Mouse (Mus musculus): ENCODE data around the gene Cse1l. TPM values are rescaled to one million over a fixed set of nuclear protein-coding genes. Genes with fewer than 3 reads are reported as not detected.
A peak's percentile ranks its signal among the peaks of the same experiment; 100 is the strongest.

The Cse1l gene
- total RNA-seq, 2 experiments from 2014 or later, result 51.0 to 56.1 TPM

GRCm38 (mm10) chr2:166899746-166900145, 6.1 kb upstream of the Cse1l start:
- DNase-seq (ENCODE audit: low spot score in 2 of 2), result no peak

GRCm38 (mm10) chr2:166900792-166901505, 4.9 kb upstream of the Cse1l start:
- no peak for DNase-seq (ENCODE audit: low spot score in 2 of 2)

- DNase-seq (ENCODE audit: low spot score in 2 of 2), result no peak
Observed at GRCm38 (mm10) chr2:166903719-166904282, 2.0 kb upstream of the Cse1l start.

- DNase-seq (ENCODE audit: low spot score in 2 of 2), result no peak
Observed at GRCm38 (mm10) chr2:166906523-166907182, 813 bp downstream of the Cse1l start.

GRCm38 (mm10) chr2:166909729-166910128, 3.9 kb downstream of the Cse1l start:
- DNase-seq (ENCODE audit: low spot score in 2 of 2), result no peak

- DNase-seq (ENCODE audit: low spot score in 2 of 2), result no peak
Observed at GRCm38 (mm10) chr2:166910536-166910935, 4.7 kb downstream of the Cse1l start.

- no peak for DNase-seq (ENCODE audit: low spot score in 2 of 2)
Observed at GRCm38 (mm10) chr2:166923971-166924370, 18.1 kb downstream of the Cse1l start.

GRCm38 (mm10) chr2:166933943-166934342, 28.1 kb downstream of the Cse1l start:
- no peak for DNase-seq (ENCODE audit: low spot score in 2 of 2)

GRCm38 (mm10) chr2:166934416-166934815, 28.6 kb downstream of the Cse1l start:
- DNase-seq (ENCODE audit: low spot score in 2 of 2), result no peak

- DNase-seq (ENCODE audit: low spot score in 2 of 2), result no peak
Observed at GRCm38 (mm10) chr2:166935582-166935981, 29.7 kb downstream of the Cse1l start.

- DNase-seq (ENCODE audit: low spot score in 2 of 2), result no peak
Observed at GRCm38 (mm10) chr2:166936166-166936565, 30.3 kb downstream of the Cse1l start.

- DNase-seq (ENCODE audit: low spot score in 2 of 2), result no peak
Observed at GRCm38 (mm10) chr2:166943146-166943545, 37.3 kb downstream of the Cse1l start.

GRCm38 (mm10) chr2:166944346-166944745, 38.5 kb downstream of the Cse1l start:
- DNase-seq (ENCODE audit: low spot score in 2 of 2), result no peak

GRCm38 (mm10) chr2:166945456-166945855, 39.6 kb downstream of the Cse1l start:
- DNase-seq (ENCODE audit: low spot score in 2 of 2), result no peak

- DNase-seq (ENCODE audit: low spot score in 2 of 2), result no peak
Observed at GRCm38 (mm10) chr2:166948246-166948645, 42.4 kb downstream of the Cse1l start.

GRCm38 (mm10) chr2:166948936-166949335, 43.1 kb downstream of the Cse1l start:
- no peak for DNase-seq (ENCODE audit: low spot score in 2 of 2)

GRCm38 (mm10) chr2:166950853-166951648, 45.2 kb downstream of the Cse1l start:
- peak; percentile 24 to 42 for DNase-seq (ENCODE audit: low spot score in 2 of 2)

- DNase-seq (ENCODE audit: low spot score in 2 of 2), result no peak
Observed at GRCm38 (mm10) chr2:166952151-166952550, 46.3 kb downstream of the Cse1l start.

- peak; percentile 31 to 80 for DNase-seq (ENCODE audit: low spot score in 2 of 2)
Observed at GRCm38 (mm10) chr2:166956805-166957204, 51.0 kb downstream of the Cse1l start.

- DNase-seq (ENCODE audit: low spot score in 2 of 2), result no peak
Observed at GRCm38 (mm10) chr2:166960648-166961330, 54.9 kb downstream of the Cse1l start.

GRCm38 (mm10) chr2:166963257-166963656, 57.4 kb downstream of the Cse1l start:
- DNase-seq (ENCODE audit: low spot score in 2 of 2), result no peak

Data from layer of hippocampus, postnatal 14 days (tissue).